Mouse (Mus musculus) lung, postnatal 0 days (tissue): ENCODE data around the gene Hcar1. TPM values are rescaled to one million over a fixed set of nuclear protein-coding genes. Genes with fewer than 3 reads are reported as not detected.

Experiments used
- ATAC-seq: fragments of 200-750 bp; cut with Nextera tagmentation; 2 replicates; pipeline ENCODE4 v1.8.0; 2017; ENCODE audit warnings: moderate library complexity
- DNase-seq: peaks from one replicate; pipeline ENCODE4 v3.0.0-alpha.2; 2016; ENCODE audit warnings: low spot score
- H3K27ac ChIP-seq: fragments of 300-500 bp; sonication (generic); 2 replicates; pipeline ENCODE4 v1.5.1; 2014; ENCODE audit warnings: antibody characterized with exemption, mild to moderate bottlenecking, low read length, mixed read lengths
- H3K27me3 ChIP-seq: fragments of 300-500 bp; sonication (generic); replicated peaks from 2 replicates; pipeline ENCODE4 v1.6.1; 2014; ENCODE audit warnings: low read length, mixed read lengths; ENCODE audit not compliant: insufficient read depth
- H3K36me3 ChIP-seq: fragments of 300-500 bp; sonication (generic); 2 replicates; pipeline ENCODE4 v1.6.1; 2014; ENCODE audit warnings: low read length, mixed read lengths; ENCODE audit not compliant: insufficient read depth
- H3K4me1 ChIP-seq: fragments of 300-500 bp; sonication (generic); 2 replicates; pipeline ENCODE4 v1.6.1; 2014; ENCODE audit warnings: antibody characterized with exemption, low read depth, low read length, mixed read lengths; ENCODE audit not compliant: insufficient read depth
- H3K4me2 ChIP-seq: fragments of 300-500 bp; sonication (generic); replicated peaks from 2 replicates; pipeline ENCODE4 v1.6.1; 2014; ENCODE audit warnings: low read depth, mild to moderate bottlenecking, low read length, moderate library complexity, mixed read lengths
- H3K4me3 ChIP-seq: fragments of 300-500 bp; sonication (generic); 2 replicates; pipeline ENCODE4 v1.5.1; 2014; ENCODE audit warnings: low read depth, low read length
- H3K9ac ChIP-seq: fragments of 300-500 bp; sonication (generic); replicated peaks from 2 replicates; pipeline ENCODE4 v1.6.1; 2014; ENCODE audit warnings: low read depth, mild to moderate bottlenecking
- H3K9me3 ChIP-seq: fragments of 300-500 bp; sonication (generic); 2 replicates; pipeline ENCODE4 v1.6.1; 2016; ENCODE audit warnings: low read length, mixed read lengths
- CTCF ChIP-seq: IDR thresholded peaks from 2 replicates; pipeline ENCODE4 v1.5.1; 2016; ENCODE audit warnings: antibody characterized with exemption, mild to moderate bottlenecking
- EP300 ChIP-seq: IDR thresholded peaks from 2 replicates; pipeline ENCODE4 v1.6.1; 2016; ENCODE audit warnings: antibody characterized with exemption, mild to moderate bottlenecking, control low read depth
- WGBS: fragments of 180-500 bp; shearing (Covaris S2); extraction: QIAGEN DNeasy Blood & Tissue Kit; methylation state at CpG from one replicate; pipeline ENCODE4 v1.1.7; 2014; 5-methylcytosine and 5-hydroxymethylcytosine counted together
- polyA plus RNA-seq: library from polyadenylated mRNA; unstranded; fragments of >200 nt; fragmentation: Nextera tagmentation; extraction: Ambion mirVana; gene quantifications from 2 replicates; pipeline ENCODE4 v1.2.1, GENCODE M21; 2015

The Hcar1 gene
- 0.53 and 0.55 TPM in 2 replicates for polyA plus RNA-seq

GRCm38 (mm10) chr5:123879928-123880327, at the start of gene Hcar1:
TSS of gene Hcar1 (minus strand) at chr5:123880020.
- ATAC-seq = peak; percentile 79
- Histone ChIP-seq H3K9me3 (no peaks in the 10 kb centered on the region), H3K27ac (peak within 1 kb of the TSS; percentile 20; the same call in 1 of the 2 replicates), H3K9ac (peak within 1 kb of the TSS; percentile 29; the same call in 1 of the 2 replicates), H3K36me3 (no peaks in the 10 kb centered on the region), H3K4me2 (peak within 1 kb of the TSS; percentile 54), H3K4me1 (peaks cover 7% of the 10 kb centered on the region; the same call in 1 of the 2 replicates), H3K4me3 (peak within 1 kb of the TSS; percentile 21), H3K27me3 (no peaks in the 10 kb centered on the region)
- WGBS = 19% methylated on average over 12 of the region's 12 CpGs
- no peak for TF ChIP-seq EP300
- peak; percentile 28; the same call in 1 of the 2 replicates for TF ChIP-seq CTCF
- peak; percentile 46 for DNase-seq

GRCm38 (mm10) chr5:123927118-123927517, 47.3 kb upstream of the Hcar1 start, which contains the start of gene Gm43518:
TSS of gene Gm43518 (plus strand) at chr5:123927418.
- TF ChIP-seq CTCF (no peak), EP300 (no peak)
- ATAC-seq (no peak), DNase-seq (no peak)
- 91% methylated on average over 9 of the region's 9 CpGs for WGBS
- H3K36me3 ChIP-seq = peaks cover 21% of the 10 kb centered on the region
- H3K4me3 ChIP-seq = no peak within 1 kb of the TSS
- no peaks in the 10 kb centered on the region for H3K4me1 ChIP-seq
- no peaks in the 10 kb centered on the region for H3K27me3 ChIP-seq
- no peak within 1 kb of the TSS for H3K9ac ChIP-seq
- no peak within 1 kb of the TSS for H3K27ac ChIP-seq
- no peak within 1 kb of the TSS for H3K4me2 ChIP-seq
- no peaks in the 10 kb centered on the region for H3K9me3 ChIP-seq

GRCm38 (mm10) chr5:123922112-123922511, 42.3 kb upstream of the Hcar1 start:
- 87% methylated on average over 6 of the region's 6 CpGs for WGBS
- H3K27ac ChIP-seq = no peak overlapping the region

GRCm38 (mm10) chr5:123914852-123915251, 35.0 kb upstream of the Hcar1 start:
- H3K4me2 ChIP-seq = no peak overlapping the region
- WGBS = 82% methylated on average over 3 of the region's 3 CpGs
- DNase-seq (no peak), ATAC-seq (no peak)
- peaks cover 9% of the 10 kb centered on the region; the same call in 1 of the 2 replicates for H3K36me3 ChIP-seq
- no peaks in the 10 kb centered on the region for H3K9me3 ChIP-seq
- H3K4me3 ChIP-seq = no peak overlapping the region
- TF ChIP-seq CTCF (no peak), EP300 (no peak)
- H3K9ac ChIP-seq = no peak overlapping the region
- no peaks in the 10 kb centered on the region for H3K27me3 ChIP-seq
- no peaks in the 10 kb centered on the region for H3K4me1 ChIP-seq
- no peak overlapping the region for H3K27ac ChIP-seq

More at GRCm38 (mm10) chr5:123922112-123922511, 42.3 kb upstream of the Hcar1 start:
- Histone ChIP-seq H3K4me2 (no peak overlapping the region), H3K4me1 (no peaks in the 10 kb centered on the region), H3K4me3 (no peak overlapping the region), H3K9me3 (no peaks in the 10 kb centered on the region), H3K36me3 (peaks cover 28% of the 10 kb centered on the region; the same call in 1 of the 2 replicates), H3K27me3 (no peaks in the 10 kb centered on the region), H3K9ac (no peak overlapping the region)
- TF ChIP-seq EP300 (no peak), CTCF (no peak)
- DNase-seq = no peak
- no peak for ATAC-seq

GRCm38 (mm10) chr5:123907631-123907977, 27.8 kb upstream of the Hcar1 start:
- no peak for DNase-seq
- peak overlapping the region; percentile 89 for H3K4me2 ChIP-seq
- no peak for ATAC-seq
- TF ChIP-seq CTCF = no peak
- no peak for TF ChIP-seq EP300
- no peaks in the 10 kb centered on the region for H3K9me3 ChIP-seq
- peaks cover 7% of the 10 kb centered on the region; the same call in 1 of the 2 replicates for H3K4me1 ChIP-seq
- 3% methylated on average over 10 of the region's 10 CpGs for WGBS
- H3K4me3 ChIP-seq = peak overlapping the region; percentile 91
- peak overlapping the region; percentile 98 for H3K9ac ChIP-seq
- H3K27me3 ChIP-seq = no peaks in the 10 kb centered on the region
- peak overlapping the region; percentile 74 for H3K27ac ChIP-seq
- no peaks in the 10 kb centered on the region for H3K36me3 ChIP-seq

- under 1% methylated on average over 47 of the region's 61 CpGs for WGBS
- H3K9me3 ChIP-seq = no peaks in the 10 kb centered on the region
- peaks cover 7% of the 10 kb centered on the region; the same call in 1 of the 2 replicates for H3K4me1 ChIP-seq
- no peaks in the 10 kb centered on the region for H3K36me3 ChIP-seq
- ATAC-seq (peak; percentile 97), DNase-seq (peak; percentile 98)
- peak within 1 kb of the TSS; percentile 89 for H3K4me2 ChIP-seq
- peak within 1 kb of the TSS; percentile 74 for H3K27ac ChIP-seq
- TF ChIP-seq EP300 (peak; percentile 99), CTCF (peak; percentile 97)
- H3K9ac ChIP-seq = peak within 1 kb of the TSS; percentile 98
- H3K27me3 ChIP-seq = no peaks in the 10 kb centered on the region
- peak within 1 kb of the TSS; percentile 91 for H3K4me3 ChIP-seq
Observed at GRCm38 (mm10) chr5:123906976-123907630, 27.3 kb upstream of the Hcar1 start, which contains the start of gene Denr. TSS of gene Denr (plus strand) at chr5:123907175.
